Mouse (Mus musculus) fibroblast of lung, adult 2 months (primary cell): ENCODE data around the gene Cip2a.

Experiments used
- DNase-seq: peaks from one replicate; pipeline ENCODE4 v3.0.0-alpha.2; 2011; ENCODE audit warnings: low read depth

Gene Cip2a

GRCm38 (mm10) chr16:48993559-48994342 lies at the start of gene Cip2a, which contains the start of gene Dzip3:
Cip2a (plus strand) TSS chr16:48994185.
Dzip3 (minus strand) TSS chr16:48994165.
- DNase-seq, result peak; percentile 64

GRCm38 (mm10) chr16:48972996-48973395 lies 21.0 kb upstream of the Cip2a start:
- DNase-seq, result no peak

- no peak for DNase-seq
These were observed 20.4 kb upstream of the Cip2a start for GRCm38 (mm10) chr16:48973548-48973947.

- DNase-seq, result no peak
These were observed 14.0 kb upstream of the Cip2a start for GRCm38 (mm10) chr16:48979965-48980364.

GRCm38 (mm10) chr16:48985034-48985627 lies 8.9 kb upstream of the Cip2a start:
- no peak for DNase-seq

DNA sequence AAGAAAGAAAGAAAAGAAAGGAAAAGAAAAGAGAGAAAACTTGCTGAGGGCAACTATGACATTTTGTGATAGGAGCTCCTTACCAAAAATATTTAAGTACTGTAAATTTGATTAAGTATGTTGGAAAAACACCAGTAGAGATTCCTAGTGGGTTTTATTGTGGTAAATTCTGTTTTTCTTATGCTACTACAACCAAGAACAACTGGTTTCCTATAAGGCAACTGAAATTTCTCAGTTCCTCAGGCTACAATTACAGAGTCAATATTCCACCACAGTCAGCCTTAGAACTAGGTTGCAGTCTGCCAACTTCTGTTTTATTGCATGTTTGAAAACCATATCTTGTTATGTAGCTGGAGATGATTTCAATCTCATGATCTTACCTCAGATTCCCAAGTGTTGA lies 4.3 kb upstream of the Cip2a start:
- no peak for DNase-seq

GRCm38 (mm10) chr16:48992437-48993230 lies 1.4 kb upstream of the Cip2a start:
- DNase-seq, result no peak

- no peak for DNase-seq
These were observed 790 bp upstream of the Cip2a start for GRCm38 (mm10) chr16:48993231-48993558.

- no peak for DNase-seq
These were observed 333 bp downstream of the Cip2a start for GRCm38 (mm10) chr16:48994343-48994693.

- DNase-seq, result no peak
These were observed 10.2 kb downstream of the Cip2a start for GRCm38 (mm10) chr16:49004151-49004550.

DNA sequence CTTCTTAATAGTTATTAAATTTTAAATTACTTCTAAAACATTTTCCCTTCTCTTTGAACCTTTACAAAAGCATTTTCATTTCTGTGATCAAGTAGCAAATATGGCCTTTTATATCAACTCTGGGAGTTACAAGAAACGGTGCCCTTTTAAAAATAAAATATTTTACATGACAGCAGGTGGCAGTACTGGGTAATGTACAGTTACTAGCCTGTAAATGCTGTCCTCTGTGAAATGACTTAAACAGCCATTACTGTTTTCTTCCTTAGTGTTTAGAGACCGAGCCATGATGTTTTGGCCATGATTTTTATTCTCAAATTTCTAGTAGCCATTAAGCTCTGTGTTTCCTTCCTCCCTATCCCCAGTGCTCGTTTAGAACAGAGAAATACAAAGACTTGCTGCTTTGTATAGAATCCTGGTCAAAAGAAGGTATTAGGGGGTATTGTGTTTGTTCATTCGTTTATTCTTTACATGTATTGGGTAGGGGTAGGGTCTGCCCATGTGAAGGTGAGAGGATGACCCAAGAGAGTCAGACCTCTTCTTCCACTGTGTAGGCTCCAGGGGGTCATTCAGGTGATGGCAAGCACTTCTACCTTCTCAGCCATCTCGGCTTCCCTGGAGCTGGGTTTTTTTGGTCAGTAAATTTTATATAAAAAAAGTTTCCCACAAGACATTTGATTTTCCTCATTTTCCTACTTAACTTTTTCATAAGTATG lies 22.8 kb downstream of the Cip2a start:
- DNase-seq, result no peak

- DNase-seq, result no peak
These were observed 41.9 kb downstream of the Cip2a start for GRCm38 (mm10) chr16:49035852-49036251.

GRCm38 (mm10) chr16:49037771-49038170 lies 43.8 kb downstream of the Cip2a start:
- DNase-seq, result no peak

DNA sequence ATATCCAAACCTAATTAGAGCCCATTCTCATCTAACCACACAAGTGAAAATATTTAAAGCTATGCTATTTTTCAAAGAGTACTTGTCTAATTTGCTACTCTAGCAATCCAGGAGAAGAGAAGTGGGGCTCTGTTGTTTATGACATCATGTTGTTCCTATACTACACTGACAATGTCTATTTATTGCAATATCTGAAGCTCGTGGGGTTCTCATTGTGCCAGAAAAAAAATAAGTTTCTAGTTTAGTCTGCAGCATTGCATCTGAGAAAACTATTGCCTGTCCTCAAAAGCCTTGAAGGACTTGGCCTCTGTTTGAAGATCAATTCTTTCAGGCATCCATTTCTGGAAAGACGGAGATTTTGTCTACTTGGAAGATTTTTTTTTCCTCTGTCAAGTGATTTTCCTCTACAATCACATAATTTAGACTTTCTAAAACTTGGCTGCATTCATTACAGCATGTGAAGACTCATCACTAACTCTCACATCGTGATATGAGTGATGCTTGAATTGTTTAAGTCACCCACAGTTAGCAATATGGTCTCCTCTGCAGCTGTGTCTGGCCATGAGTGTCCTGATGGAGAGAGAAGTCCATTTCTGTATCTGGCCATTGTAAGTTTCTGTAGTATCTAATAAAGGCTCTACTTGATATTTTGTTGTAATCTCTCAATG lies 46.7 kb downstream of the Cip2a start:
- no peak for DNase-seq

- DNase-seq, result no peak
These were observed 55.2 kb downstream of the Cip2a start for GRCm38 (mm10) chr16:49049214-49049613.

DNA sequence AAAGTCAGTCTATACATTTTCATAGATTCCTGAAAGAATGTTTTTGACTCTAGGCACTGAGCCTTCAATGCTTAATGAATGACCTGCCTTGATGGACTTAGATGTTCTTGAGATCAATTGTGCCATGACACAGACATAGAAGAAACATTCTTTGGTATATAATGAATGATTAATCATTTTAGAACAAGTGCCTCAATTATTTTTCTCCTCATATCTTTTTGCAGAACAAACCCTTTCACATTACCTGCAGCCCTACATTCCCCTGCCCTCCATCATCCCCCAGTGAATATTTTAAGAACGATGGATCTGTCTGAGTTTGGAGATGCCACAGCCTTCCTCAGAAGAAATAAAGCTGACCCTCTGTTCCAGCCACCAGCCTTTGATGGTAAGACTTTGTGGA lies 63.2 kb downstream of the Cip2a start, which contains the start of gene Myh15:
Gene Myh15 (plus strand): TSS at position 301 of the 400 bp plus-strand sequence.
- DNase-seq, result no peak
